Mouse (Mus musculus): ENCODE data around the gene AU040320. TPM values are rescaled to one million over a fixed set of nuclear protein-coding genes. Genes with fewer than 3 reads are reported as not detected.

Gene AU040320
- polyA plus RNA-seq, 1 experiment from 2014 or later = 20.2 TPM

DNA sequence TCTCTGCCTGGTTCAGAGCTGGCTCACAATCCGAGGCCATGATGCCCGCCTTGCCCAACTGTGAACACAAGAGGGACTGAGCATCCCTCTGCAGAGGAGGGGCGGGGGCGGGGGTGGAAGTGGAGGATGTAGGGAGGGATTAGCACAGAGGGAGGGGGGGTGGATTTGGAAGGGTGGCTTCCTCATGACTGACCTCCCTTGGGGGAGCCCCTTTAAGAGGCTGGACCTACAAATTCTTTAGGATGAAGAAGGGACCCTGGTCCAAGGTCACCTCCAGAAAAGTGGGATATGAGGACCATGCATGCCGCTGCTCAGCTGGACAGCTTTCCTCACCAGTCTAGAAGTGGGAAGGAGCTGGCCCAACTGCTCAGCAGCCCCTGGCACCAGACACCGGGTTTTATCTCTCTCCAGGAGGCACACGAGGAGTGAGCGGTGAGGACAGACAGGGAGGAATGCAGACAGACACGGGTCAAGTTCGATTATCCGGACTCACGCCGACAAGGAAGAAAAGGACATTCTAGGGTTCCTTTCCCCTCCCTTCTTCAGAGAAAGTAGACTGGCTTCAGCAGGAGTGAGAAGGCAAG lies 1.2 kb upstream of the AU040320 start:
- peaks cover 7% of the 10 kb centered on the region; the same call in 1 of the 2 replicates for H3K36me3 ChIP-seq (ENCODE audit: control insufficient read depth, insufficient read depth, low read length)
- peak; percentile 30 for DNase-seq (ENCODE audit: low spot score)
- WGBS = 11% methylated on average over 13 of the region's 13 CpGs
- H3K4me3 ChIP-seq (ENCODE audit: low read depth, low read length) = peak overlapping the region; percentile 89
- no peaks in the 10 kb centered on the region for H3K9me3 ChIP-seq (ENCODE audit: control insufficient read depth, low read length)
- no peak overlapping the region for H3K27ac ChIP-seq (replicated peaks)
- H3K4me2 ChIP-seq (replicated peaks; ENCODE audit: low read depth) = peak overlapping the region; percentile 91
- H3K27me3 ChIP-seq (ENCODE audit: control insufficient read depth, insufficient read depth, low read length) = no peaks in the 10 kb centered on the region
- peak overlapping the region; percentile 80 for H3K9ac ChIP-seq (ENCODE audit: low read length)
- peaks cover 7% of the 10 kb centered on the region; the same call in 1 of the 2 replicates for H3K4me1 ChIP-seq (replicated peaks; ENCODE audit: control insufficient read depth, insufficient read depth)
- 0 out of 2 replicates have a peak, but pooled peaks have one; percentile 20 for TF ChIP-seq CTCF (IDR thresholded peaks at IDR 0.05; ENCODE audit: low read depth)
- no peak for TF ChIP-seq EP300 (optimal IDR thresholded peaks at IDR 0.05)
- ATAC-seq (ENCODE audit: low FRiP score, low TSS enrichment) = no peak

GRCm38 (mm10) chr4:126752608-126753141 lies 669 bp upstream of the AU040320 start:
- TF ChIP-seq CTCF (IDR thresholded peaks at IDR 0.05; ENCODE audit: low read depth) = no peak
- no peak for TF ChIP-seq EP300 (optimal IDR thresholded peaks at IDR 0.05)
- peaks cover 8% of the 10 kb centered on the region; the same call in 1 of the 2 replicates for H3K36me3 ChIP-seq (ENCODE audit: control insufficient read depth, insufficient read depth, low read length)
- H3K4me2 ChIP-seq (replicated peaks; ENCODE audit: low read depth) = peak overlapping the region; percentile 91
- peak overlapping the region; percentile 89 for H3K4me3 ChIP-seq (ENCODE audit: low read depth, low read length)
- peaks cover 7% of the 10 kb centered on the region; the same call in 1 of the 2 replicates for H3K4me1 ChIP-seq (replicated peaks; ENCODE audit: control insufficient read depth, insufficient read depth)
- WGBS = under 1% methylated on average over 23 of the region's 23 CpGs
- H3K27me3 ChIP-seq (ENCODE audit: control insufficient read depth, insufficient read depth, low read length) = no peaks in the 10 kb centered on the region
- no peaks in the 10 kb centered on the region for H3K9me3 ChIP-seq (ENCODE audit: control insufficient read depth, low read length)
- no peak for ATAC-seq (ENCODE audit: low FRiP score, low TSS enrichment)
- H3K27ac ChIP-seq (replicated peaks) = peak overlapping the region; percentile 94; the same call in 1 of the 2 replicates
- peak; percentile 27 for DNase-seq (ENCODE audit: low spot score)
- H3K9ac ChIP-seq (ENCODE audit: low read length) = peak overlapping the region; percentile 80

DNA sequence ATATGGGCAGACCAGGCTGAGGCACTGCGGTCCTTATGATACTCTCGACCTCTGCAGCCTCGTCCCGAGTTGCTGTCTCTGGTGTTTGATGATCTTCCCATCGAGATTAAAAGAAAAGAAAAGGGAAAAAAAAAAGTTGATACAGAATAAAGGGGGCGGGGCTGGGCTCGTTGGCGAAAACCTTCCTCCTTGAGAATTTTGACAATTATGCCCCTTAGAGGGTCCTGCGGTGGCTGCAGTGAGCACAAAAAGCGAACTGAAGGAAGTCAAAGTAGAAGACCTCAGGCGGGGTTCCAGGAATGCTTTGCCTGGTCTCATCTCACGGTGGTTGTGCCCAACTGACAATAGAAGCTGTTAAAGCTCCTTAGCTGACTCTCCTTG lies 877 bp downstream of the AU040320 start:
- under 1% methylated on average over 12 of the region's 12 CpGs for WGBS
- H3K9ac ChIP-seq (ENCODE audit: low read length) = peak overlapping the region; percentile 80
- DNase-seq (ENCODE audit: low spot score) = no peak

GRCm38 (mm10) chr4:126754736-126755374 lies 1.5 kb downstream of the AU040320 start:
- Histone ChIP-seq H3K27ac (replicated peaks) (peak overlapping the region; percentile 94), H3K9me3 (ENCODE audit: control insufficient read depth, low read length) (no peaks in the 10 kb centered on the region), H3K9ac (ENCODE audit: low read length) (no peak overlapping the region; the same call in 1 of the 2 replicates), H3K36me3 (ENCODE audit: control insufficient read depth, insufficient read depth, low read length) (peaks cover 2% of the 10 kb centered on the region; the same call in 1 of the 2 replicates), H3K4me3 (ENCODE audit: low read depth, low read length) (peak overlapping the region; percentile 89), H3K27me3 (ENCODE audit: control insufficient read depth, insufficient read depth, low read length) (no peaks in the 10 kb centered on the region), H3K4me1 (replicated peaks; ENCODE audit: control insufficient read depth, insufficient read depth) (peaks cover 7% of the 10 kb centered on the region; the same call in 1 of the 2 replicates), H3K4me2 (replicated peaks; ENCODE audit: low read depth) (peak overlapping the region; percentile 91)
- DNase-seq (ENCODE audit: low spot score) = peak; percentile 52
- peak; percentile 59 for ATAC-seq (ENCODE audit: low FRiP score, low TSS enrichment)
- TF ChIP-seq EP300 (optimal IDR thresholded peaks at IDR 0.05) (no peak), CTCF (IDR thresholded peaks at IDR 0.05; ENCODE audit: low read depth) (no peak; the same call in 1 of the 2 replicates)
- 17% methylated on average over 12 of the region's 12 CpGs for WGBS

More for the DNA sequence above, 877 bp downstream of the AU040320 start:
- Histone ChIP-seq H3K4me1 (replicated peaks; ENCODE audit: control insufficient read depth, insufficient read depth) (peaks cover 7% of the 10 kb centered on the region; the same call in 1 of the 2 replicates), H3K4me3 (ENCODE audit: low read depth, low read length) (peak overlapping the region; percentile 89), H3K9me3 (ENCODE audit: control insufficient read depth, low read length) (no peaks in the 10 kb centered on the region), H3K27ac (replicated peaks) (peak overlapping the region; percentile 94), H3K27me3 (ENCODE audit: control insufficient read depth, insufficient read depth, low read length) (no peaks in the 10 kb centered on the region), H3K36me3 (ENCODE audit: control insufficient read depth, insufficient read depth, low read length) (peaks cover 5% of the 10 kb centered on the region; the same call in 1 of the 2 replicates), H3K4me2 (replicated peaks; ENCODE audit: low read depth) (peak overlapping the region; percentile 91)
- no peak for TF ChIP-seq CTCF (IDR thresholded peaks at IDR 0.05; ENCODE audit: low read depth)
- TF ChIP-seq EP300 (optimal IDR thresholded peaks at IDR 0.05) = no peak
- no peak for ATAC-seq (ENCODE audit: low FRiP score, low TSS enrichment)

- no peak overlapping the region for H3K4me3 ChIP-seq (ENCODE audit: low read depth, low read length)
- 41% methylated on average over 4 of the region's 4 CpGs for WGBS
- H3K27me3 ChIP-seq (ENCODE audit: control insufficient read depth, insufficient read depth, low read length) = no peaks in the 10 kb centered on the region
- no peak overlapping the region for H3K9ac ChIP-seq (ENCODE audit: low read length)
- peak; percentile 51 for DNase-seq (ENCODE audit: low spot score)
- H3K27ac ChIP-seq (replicated peaks) = no peak overlapping the region
- no peak overlapping the region for H3K4me2 ChIP-seq (replicated peaks; ENCODE audit: low read depth)
- peaks cover 4% of the 10 kb centered on the region; the same call in 1 of the 2 replicates for H3K36me3 ChIP-seq (ENCODE audit: control insufficient read depth, insufficient read depth, low read length)
- H3K9me3 ChIP-seq (ENCODE audit: control insufficient read depth, low read length) = no peaks in the 10 kb centered on the region
- TF ChIP-seq CTCF (IDR thresholded peaks at IDR 0.05; ENCODE audit: low read depth) (no peak), EP300 (optimal IDR thresholded peaks at IDR 0.05) (no peak)
- H3K4me1 ChIP-seq (replicated peaks; ENCODE audit: control insufficient read depth, insufficient read depth) = peaks cover 6% of the 10 kb centered on the region; the same call in 1 of the 2 replicates
- no peak for ATAC-seq (ENCODE audit: low FRiP score, low TSS enrichment)
Measured at GRCm38 (mm10) chr4:126756766-126757165, 3.4 kb downstream of the AU040320 start.

All from stomach, postnatal 0 days (tissue).